Mouse (Mus musculus) left cerebral cortex, postnatal 14 days (tissue): ENCODE results near the gene Kxd1. TPM values are rescaled to one million over a fixed set of nuclear protein-coding genes. Genes with fewer than 3 reads are reported as not detected.

Experiments used
- DNase-seq, 2 experiments: peaks; one replicate each; pipeline ENCODE4 v3.0.0; 2021 to 2022; ENCODE audit warnings: low spot score in 2 of 2, mixed read lengths in 1 of 2
- intact Hi-C: fragments of 180-260 bp; cut with DNase I; formaldehyde crosslinking; loops from one replicate; pipeline ENCODE4 v1.15.1; 2025
- total RNA-seq, 2 experiments: library from RNA; stranded (reverse); gene quantifications; 2 replicates each; pipeline ENCODE4 v1.2.3; 2021

Kxd1 gene
- total RNA-seq, 2 experiments from 2014 or later: 40.8 to 43.4 TPM

DNA sequence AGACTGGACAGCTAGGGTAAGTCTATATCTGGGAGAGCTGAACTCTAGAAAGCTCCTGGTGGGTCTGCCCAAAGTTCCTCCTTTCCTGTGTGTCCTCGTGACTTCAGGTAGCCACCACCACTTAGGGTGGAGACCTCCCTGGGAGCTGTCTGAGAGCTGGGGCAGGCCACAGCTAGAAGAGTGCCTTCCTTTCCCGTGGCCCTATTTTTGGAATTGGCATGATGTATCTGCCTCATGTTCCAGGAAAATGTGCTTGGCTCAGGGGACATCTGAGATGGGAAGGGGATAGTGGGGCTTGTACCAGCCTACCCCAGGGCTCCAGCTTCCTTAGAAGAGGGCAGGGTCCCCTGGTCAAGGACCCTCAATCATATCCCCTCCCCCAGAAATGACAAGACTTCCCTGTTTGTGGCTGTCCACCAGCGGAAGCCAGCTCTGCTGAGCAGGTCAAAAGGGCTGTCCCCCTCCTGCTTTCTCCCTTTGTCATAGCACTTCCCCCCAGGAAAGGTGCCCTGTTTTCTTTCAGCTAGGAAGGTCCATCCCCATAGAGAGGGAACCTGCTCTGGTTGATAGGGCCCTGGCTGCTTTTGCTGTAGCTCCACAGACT is 23.9 kb upstream of the Kxd1 start:
- intact Hi-C loops: no loop called here
- DNase-seq: no peak

GRCm38 (mm10) chr8:70549412-70550184 is 21.8 kb upstream of the Kxd1 start:
- intact Hi-C loops: loop anchor here (5.0 kb wide), 1 partner anchor 33 kb away; no protein-coding TSS in a partner anchor
- no peak for DNase-seq

- DNase-seq: no peak
- intact Hi-C loops: loop anchor here (5.0 kb wide), 1 partner anchor 35 kb away; no protein-coding TSS in a partner anchor
These were observed 20.0 kb upstream of the Kxd1 start for GRCm38 (mm10) chr8:70547762-70548161.

DNA sequence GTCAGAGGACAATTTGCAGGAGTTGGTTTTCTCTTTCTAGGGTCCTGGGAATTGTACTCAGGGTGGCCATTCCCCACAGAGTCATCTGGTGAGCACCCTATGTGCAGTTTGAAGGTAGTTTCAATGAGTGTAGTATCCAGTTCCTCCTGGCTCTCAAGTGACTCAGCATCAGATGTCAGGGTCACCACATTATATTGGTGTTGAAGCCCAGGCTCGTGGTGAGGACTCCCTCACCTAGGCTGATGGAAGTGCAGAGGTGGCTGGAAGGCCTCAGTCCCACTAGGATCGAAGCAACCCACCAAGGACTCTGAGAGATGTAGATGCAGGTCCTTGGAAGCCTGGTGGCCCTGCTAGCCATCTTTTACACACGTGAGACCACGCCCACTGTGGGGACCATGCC is 18.7 kb upstream of the Kxd1 start:
- intact Hi-C loops: loop anchor here (5.0 kb wide), 1 partner anchor 36 kb away; no protein-coding TSS in a partner anchor

DNA sequence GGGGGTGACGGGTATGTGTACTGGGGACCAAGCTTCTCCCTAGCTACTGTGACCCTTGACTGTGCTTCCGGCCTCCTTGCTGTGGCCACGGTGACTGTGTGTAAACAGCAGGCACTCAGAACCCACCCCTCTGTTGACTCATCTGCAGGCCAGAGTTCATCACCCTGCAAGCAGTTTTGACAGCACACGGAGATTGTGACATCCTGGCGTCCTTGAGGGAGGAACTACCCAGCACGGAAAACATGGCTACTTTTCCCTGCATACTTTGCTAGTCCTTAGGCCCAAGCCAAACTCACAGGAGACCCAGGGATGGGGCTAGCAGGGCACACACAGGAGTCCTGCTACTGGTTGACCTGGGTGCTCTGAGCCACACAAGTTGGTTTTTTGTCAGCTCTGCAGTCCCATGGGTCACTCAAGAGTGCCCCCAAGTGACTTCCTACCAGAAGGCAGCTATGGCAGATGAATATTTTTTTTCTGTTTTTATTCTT is 16.5 kb upstream of the Kxd1 start:
- no peak for DNase-seq
- intact Hi-C loops: no loop called here

More for the DNA sequence above, 18.7 kb upstream of the Kxd1 start:
- DNase-seq: no peak

GRCm38 (mm10) chr8:70541081-70541480 is 13.3 kb upstream of the Kxd1 start:
- intact Hi-C loops: no loop called here
- no peak for DNase-seq

- DNase-seq: no peak
- intact Hi-C loops: no loop called here
These were observed 12.8 kb upstream of the Kxd1 start for GRCm38 (mm10) chr8:70540507-70541071.

- no peak for DNase-seq
- intact Hi-C loops: no loop called here
These were observed 12.3 kb upstream of the Kxd1 start for GRCm38 (mm10) chr8:70540013-70540506.

GRCm38 (mm10) chr8:70539077-70539813 is 11.5 kb upstream of the Kxd1 start, which contains the start of gene Ell:
Gene Ell (plus strand): TSS chr8:70539457.
- intact Hi-C loops: no loop called here
- peak; percentile 100 for DNase-seq

- peak; percentile 99 to 100 for DNase-seq
- intact Hi-C loops: no loop called here
These were observed 10.9 kb upstream of the Kxd1 start for GRCm38 (mm10) chr8:70538633-70539076.

DNA sequence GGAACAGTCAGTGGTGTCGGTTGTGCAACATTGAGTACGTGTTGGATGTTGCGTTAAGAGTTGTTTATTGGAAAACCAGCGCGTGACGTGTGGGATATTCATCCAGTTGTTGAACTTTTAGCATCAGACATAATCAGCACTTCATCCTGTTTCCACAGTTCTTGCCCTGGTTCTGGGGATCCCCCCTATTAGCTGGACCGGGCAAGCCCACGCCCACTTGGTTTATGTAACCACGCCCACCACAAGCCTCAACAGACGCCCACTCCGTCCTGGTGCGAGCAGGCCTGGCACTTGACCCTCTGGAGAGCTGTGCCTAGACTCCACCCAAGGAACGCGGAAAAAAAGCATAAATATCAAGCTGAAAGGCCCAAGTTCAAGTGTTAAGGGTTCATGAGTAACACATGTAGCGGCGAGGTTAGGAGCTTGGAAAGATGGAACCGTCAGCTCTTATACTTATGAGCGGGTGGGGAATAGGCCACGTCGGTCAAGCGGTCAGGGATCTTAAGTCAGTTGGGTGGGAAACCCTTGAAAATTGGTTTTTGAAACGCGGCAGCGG is 10.3 kb upstream of the Kxd1 start:
- no peak for DNase-seq
- intact Hi-C loops: no loop called here

DNA sequence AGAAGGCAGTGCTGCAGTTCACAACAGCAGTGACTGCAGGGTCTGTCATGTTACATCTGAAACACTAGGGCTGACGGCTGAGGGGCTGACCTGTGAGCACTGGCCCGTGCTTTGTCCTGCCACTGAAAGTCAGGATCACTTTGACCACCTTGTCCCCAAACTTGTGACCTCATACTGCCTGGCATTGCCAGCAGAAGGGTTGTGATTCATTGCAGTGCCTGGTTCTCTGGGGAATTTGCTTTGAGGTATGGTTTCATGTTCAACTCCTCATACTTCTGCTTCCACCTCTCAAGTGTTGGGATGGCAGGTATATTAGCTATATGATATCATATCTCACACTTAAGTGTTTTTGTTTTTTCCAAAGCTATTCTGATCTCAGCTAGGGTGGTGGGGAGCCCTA is 7.9 kb upstream of the Kxd1 start:
- intact Hi-C loops: no loop called here

GRCm38 (mm10) chr8:70535221-70535620 is 7.5 kb upstream of the Kxd1 start:
- intact Hi-C loops: no loop called here
- DNase-seq: no peak

More for the DNA sequence above, 7.9 kb upstream of the Kxd1 start:
- no peak for DNase-seq

DNA sequence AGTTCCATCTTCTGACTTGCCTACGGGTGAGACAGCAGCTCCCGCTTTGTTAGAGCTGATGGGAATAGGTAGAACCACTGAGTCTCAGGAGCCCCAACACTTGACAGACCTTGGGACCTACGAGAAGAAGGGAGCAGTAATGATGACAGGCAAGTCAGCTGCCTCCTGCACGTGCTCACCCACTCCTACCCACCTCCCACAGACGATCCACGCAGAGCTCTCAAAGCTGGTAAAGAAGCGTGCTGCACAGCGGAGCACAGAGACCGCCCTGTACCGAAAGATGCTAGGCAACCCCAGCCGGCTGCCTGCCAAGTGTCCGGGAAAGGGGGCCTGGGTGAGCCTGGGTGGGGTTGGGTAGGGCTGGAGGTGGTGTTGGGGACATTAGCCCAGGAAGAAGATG is 6.5 kb upstream of the Kxd1 start:
- intact Hi-C loops: no loop called here
- DNase-seq: peak in 1 of 2 experiments; percentile 38

GRCm38 (mm10) chr8:70530314-70530713 is 2.6 kb upstream of the Kxd1 start:
- no peak for DNase-seq
- intact Hi-C loops: no loop called here

GRCm38 (mm10) chr8:70529741-70530161 is 2.0 kb upstream of the Kxd1 start:
- intact Hi-C loops: no loop called here
- no peak for DNase-seq

DNA sequence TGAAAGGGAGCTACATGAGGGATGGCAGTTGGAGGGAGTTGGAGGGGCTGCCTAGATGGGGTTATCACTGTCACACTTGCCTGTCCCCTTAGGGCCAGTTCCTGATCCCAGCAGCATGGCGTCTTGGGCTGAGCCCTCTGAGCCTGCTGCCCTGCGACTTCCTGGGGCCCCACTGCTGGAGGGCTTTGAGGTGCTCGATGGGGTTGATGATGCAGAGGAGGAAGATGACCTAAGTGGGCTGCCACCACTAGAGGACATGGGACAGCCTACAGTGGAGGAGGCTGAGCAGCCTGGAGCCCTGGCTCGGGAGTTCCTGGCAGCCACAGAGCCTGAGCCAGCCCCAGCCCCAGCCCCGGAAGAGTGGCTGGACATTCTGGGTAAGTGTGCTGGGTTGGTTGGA is 1.5 kb upstream of the Kxd1 start:
- no peak for DNase-seq
- intact Hi-C loops: no loop called here

DNA sequence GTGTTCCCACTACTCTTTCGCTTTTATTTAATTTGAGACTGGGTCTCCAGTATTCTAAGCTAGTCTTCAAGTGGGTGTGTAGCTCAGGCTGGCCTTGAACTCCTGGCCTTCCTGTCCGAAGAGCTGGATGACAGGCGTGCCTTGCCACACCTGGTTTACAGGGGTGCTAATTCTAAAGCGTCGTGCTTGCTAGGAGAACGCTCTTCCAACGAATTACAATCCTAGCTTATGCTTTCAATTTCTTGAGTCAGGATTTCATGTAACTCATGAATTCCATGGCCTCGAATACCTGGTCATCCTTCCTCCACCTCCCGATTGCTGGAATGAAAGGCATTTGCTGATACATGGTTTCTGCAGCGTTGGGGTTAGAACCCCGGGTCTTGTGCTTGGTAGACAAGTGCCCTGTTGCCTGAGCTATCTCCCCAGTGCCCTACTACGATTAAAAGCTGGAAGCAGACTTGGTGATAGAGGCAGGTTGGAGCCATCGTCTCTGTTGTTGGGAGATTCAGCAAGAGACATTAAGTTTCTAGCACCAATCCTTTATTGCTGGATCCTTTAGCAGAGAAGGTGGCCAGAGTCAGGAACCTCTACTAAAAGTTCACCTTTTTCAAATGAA is 534 bp upstream of the Kxd1 start:
- intact Hi-C loops: no loop called here
- no peak for DNase-seq

- intact Hi-C loops: no loop called here
- DNase-seq: no peak
These were observed 645 bp downstream of the Kxd1 start for GRCm38 (mm10) chr8:70527111-70527511.
